Mouse (Mus musculus) midbrain, embryonic 11.5 days (tissue): ENCODE results near the gene Ccdc163. TPM values are rescaled to one million over a fixed set of nuclear protein-coding genes. Genes with fewer than 3 reads are reported as not detected.

Experiments used
- ATAC-seq: fragments of 200-750 bp; cut with Nextera tagmentation; 2 replicates; pipeline ENCODE4 v1.8.0; 2017; ENCODE audit warnings: moderate TSS enrichment, moderate library complexity; ENCODE audit not compliant: low FRiP score
- DNase-seq: peaks from one replicate; pipeline ENCODE4 v3.0.0; 2015; ENCODE audit warnings: low spot score; ENCODE audit errors: missing footprints
- H3K27ac ChIP-seq: fragments of 300-500 bp; sonication (generic); 2 replicates; pipeline ENCODE4 v1.5.1; 2014; ENCODE audit warnings: low read depth, low read length
- H3K27me3 ChIP-seq: fragments of 300-500 bp; sonication (generic); 2 replicates; pipeline ENCODE4 v1.6.1; 2014; ENCODE audit warnings: mild to moderate bottlenecking, low read length, moderate library complexity, mixed read lengths; ENCODE audit not compliant: control insufficient read depth, insufficient read depth
- H3K36me3 ChIP-seq: fragments of 300-500 bp; sonication (generic); 2 replicates; pipeline ENCODE4 v1.6.1; 2014; ENCODE audit warnings: mild to moderate bottlenecking, low read length, moderate library complexity, mixed read lengths; ENCODE audit not compliant: control insufficient read depth, insufficient read depth
- H3K4me1 ChIP-seq: fragments of 300-500 bp; sonication (generic); 2 replicates; pipeline ENCODE4 v1.6.1; 2014; ENCODE audit warnings: low read length; ENCODE audit not compliant: control insufficient read depth, insufficient read depth
- H3K4me2 ChIP-seq: fragments of 300-500 bp; sonication (generic); 2 replicates; pipeline ENCODE4 v1.6.1; 2014; ENCODE audit warnings: mild to moderate bottlenecking, moderate library complexity
- H3K4me3 ChIP-seq: fragments of 300-500 bp; sonication (generic); 2 replicates; pipeline ENCODE4 v1.5.1; 2014; ENCODE audit warnings: low read depth, low read length
- H3K9ac ChIP-seq: fragments of 300-500 bp; sonication (generic); 2 replicates; pipeline ENCODE4 v1.6.1; 2014; ENCODE audit warnings: low read length
- H3K9me3 ChIP-seq: fragments of 300-500 bp; sonication (generic); 2 replicates; pipeline ENCODE4 v1.6.1; 2016; ENCODE audit warnings: low read length; ENCODE audit not compliant: control insufficient read depth
- WGBS: fragments of 180-500 bp; shearing (Covaris S2); extraction: QIAGEN DNeasy Blood & Tissue Kit; methylation state at CpG from one replicate; pipeline ENCODE4 v1.1.7; 2014; 5-methylcytosine and 5-hydroxymethylcytosine counted together
- polyA plus RNA-seq: library from polyadenylated mRNA; unstranded; fragments of >200 nt; fragmentation: Nextera tagmentation; extraction: Ambion mirVana; gene quantifications from 2 replicates; pipeline ENCODE4 v1.2.1, GENCODE M21; 2014

Ccdc163 gene
- polyA plus RNA-seq, 1 experiment from 2014 or later = 34.3 TPM

DNA sequence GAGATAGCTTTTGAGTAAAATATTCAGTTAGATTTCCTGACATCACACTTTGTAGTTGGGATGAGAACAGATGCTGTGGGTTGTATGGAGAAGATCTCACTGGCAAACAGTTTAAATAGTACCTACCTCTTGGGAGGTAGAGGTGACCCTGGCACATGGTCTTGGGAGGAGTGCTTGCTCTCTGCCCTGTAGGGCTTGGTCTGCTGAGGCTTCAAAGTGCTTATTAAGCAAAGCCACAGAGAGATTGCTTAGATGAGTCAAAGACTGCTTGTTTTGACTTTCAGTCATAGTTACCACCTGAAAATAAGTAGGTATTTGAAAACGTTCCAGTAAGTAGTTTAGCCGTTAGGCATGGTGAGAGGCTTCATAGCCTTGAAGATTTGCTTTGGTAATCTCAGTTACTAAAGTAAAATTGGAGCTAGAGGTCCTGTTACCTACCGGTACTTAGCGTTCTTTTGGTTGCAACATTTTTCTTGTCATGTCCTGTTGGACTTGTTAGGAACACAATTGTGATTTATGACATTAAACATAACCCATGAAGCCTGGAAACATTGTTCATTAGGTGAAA, 18.9 kb upstream of the Ccdc163 start:
- Histone ChIP-seq H3K9ac (no peak overlapping the region), H3K27ac (no peak overlapping the region), H3K36me3 (peaks cover 20% of the 10 kb centered on the region; the same call in 1 of the 2 replicates), H3K4me3 (no peak overlapping the region), H3K4me2 (no peak overlapping the region), H3K27me3 (no peaks in the 10 kb centered on the region), H3K9me3 (no peaks in the 10 kb centered on the region), H3K4me1 (peaks cover 10% of the 10 kb centered on the region)
- 92% methylated on average over 4 of the region's 4 CpGs for WGBS
- peak; percentile 35 for DNase-seq
- no peak for ATAC-seq

DNA sequence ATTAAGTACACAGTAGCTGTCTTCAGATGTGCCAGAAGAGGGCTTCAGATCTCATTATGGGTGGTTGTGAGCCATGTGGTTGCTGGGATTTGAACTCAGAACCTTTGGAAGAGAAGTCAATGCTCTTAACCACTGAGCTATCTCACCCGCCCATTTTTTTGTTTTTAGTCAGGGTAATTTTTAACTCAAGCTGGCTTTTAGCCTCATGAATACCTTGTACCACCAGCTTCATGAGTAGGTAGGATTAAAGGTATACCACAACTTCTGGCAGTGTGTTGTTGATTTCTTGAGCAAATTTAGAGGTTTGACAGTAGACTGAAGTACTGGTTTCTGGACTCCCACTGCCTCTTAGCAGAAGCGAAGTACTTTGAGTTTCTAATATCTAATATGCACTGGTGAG, 16.2 kb upstream of the Ccdc163 start:
- Histone ChIP-seq H3K36me3 (peaks cover 22% of the 10 kb centered on the region), H3K27ac (no peak overlapping the region), H3K9me3 (no peaks in the 10 kb centered on the region), H3K4me1 (peaks cover under 1% of the 10 kb centered on the region; the same call in 1 of the 2 replicates), H3K4me3 (no peak overlapping the region), H3K4me2 (no peak overlapping the region), H3K27me3 (no peaks in the 10 kb centered on the region), H3K9ac (no peak overlapping the region)
- WGBS = 89% methylated on average over 2 of the region's 2 CpGs
- DNase-seq = peak; percentile 64
- ATAC-seq = no peak

DNA sequence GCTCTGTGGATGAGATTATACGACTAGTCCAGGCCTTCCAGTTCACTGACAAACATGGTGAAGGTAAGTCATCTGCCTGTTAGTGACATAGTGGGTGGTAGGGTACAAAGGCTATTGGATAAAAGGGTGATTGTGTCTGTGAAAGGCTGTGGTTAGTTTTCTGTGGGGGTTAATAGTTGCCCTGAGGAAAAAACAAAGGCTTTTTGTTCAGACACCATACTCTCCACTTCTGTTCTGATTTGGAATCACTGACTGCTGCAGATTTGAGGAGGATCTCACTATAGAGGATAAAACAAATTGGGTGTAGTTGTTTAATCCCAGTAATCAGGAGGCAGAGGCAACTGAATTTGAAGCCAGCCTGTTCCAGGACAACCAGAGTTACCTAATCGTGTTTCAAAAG, 14.5 kb upstream of the Ccdc163 start:
- DNase-seq (peak; percentile 47), ATAC-seq (no peak)
- no peaks in the 10 kb centered on the region for H3K9me3 ChIP-seq
- no peak overlapping the region for H3K4me2 ChIP-seq
- no peak overlapping the region for H3K9ac ChIP-seq
- H3K4me1 ChIP-seq = no peaks in the 10 kb centered on the region
- no peaks in the 10 kb centered on the region for H3K27me3 ChIP-seq
- H3K27ac ChIP-seq = no peak overlapping the region
- H3K36me3 ChIP-seq = peaks cover 22% of the 10 kb centered on the region
- H3K4me3 ChIP-seq = no peak overlapping the region
- WGBS = 87% methylated on average over 2 of the region's 2 CpGs

DNA sequence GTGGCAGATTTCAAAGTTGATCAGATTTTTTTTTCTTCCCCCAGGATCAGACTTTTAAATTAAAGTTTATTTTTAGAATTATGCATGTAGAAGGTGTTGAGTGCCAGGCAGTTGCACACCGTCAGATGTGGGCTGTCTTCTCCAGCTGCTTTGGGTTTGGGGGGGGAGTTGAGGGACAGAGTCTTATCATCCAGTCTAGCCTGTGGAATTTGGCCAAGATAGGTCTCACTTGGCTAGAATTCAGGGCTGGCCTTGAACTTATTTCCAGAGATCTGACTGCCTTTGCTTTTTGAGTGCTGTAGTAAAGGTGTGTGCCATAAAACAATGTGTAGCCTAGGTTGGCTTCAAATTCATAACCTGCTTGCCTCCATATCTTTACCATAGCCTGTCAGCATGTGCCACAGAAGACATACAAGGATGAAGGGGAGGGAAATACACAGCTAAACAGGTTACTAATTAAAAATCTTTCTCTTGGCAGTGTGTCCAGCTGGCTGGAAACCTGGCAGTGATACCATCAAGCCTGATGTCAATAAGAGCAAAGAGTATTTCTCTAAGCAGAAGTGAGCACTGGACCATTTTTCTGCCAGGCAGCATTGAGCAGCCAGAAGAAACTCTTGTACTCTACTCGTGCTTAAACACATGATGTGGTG, 9.5 kb upstream of the Ccdc163 start:
- peak; percentile 61 for DNase-seq
- ATAC-seq = no peak
- H3K9ac ChIP-seq = no peak overlapping the region
- no peaks in the 10 kb centered on the region for H3K4me1 ChIP-seq
- H3K27ac ChIP-seq = no peak overlapping the region
- peaks cover 9% of the 10 kb centered on the region for H3K36me3 ChIP-seq
- H3K27me3 ChIP-seq = no peaks in the 10 kb centered on the region
- no peaks in the 10 kb centered on the region for H3K9me3 ChIP-seq
- 86% methylated on average over 2 of the region's 2 CpGs for WGBS
- H3K4me2 ChIP-seq = no peak overlapping the region
- no peak overlapping the region for H3K4me3 ChIP-seq

DNA sequence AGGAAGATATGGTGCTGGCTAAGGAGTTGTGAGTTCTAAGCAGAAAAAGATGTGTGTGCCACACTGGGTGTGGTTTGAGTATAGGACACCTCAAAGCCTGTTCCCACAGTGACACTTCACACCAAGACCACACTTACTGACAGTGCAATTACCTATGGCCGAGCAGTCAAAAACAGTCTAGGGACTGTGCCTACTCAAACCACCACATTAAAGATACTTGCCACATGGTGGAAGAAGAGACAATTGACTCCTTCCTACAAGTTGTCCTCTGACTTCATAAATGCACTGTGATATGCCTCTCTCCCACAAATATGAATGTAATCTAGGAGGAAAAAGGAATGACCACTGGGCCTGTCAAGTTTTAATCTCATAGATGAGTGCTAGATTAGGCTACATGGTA, 7.3 kb upstream of the Ccdc163 start:
- H3K4me1 ChIP-seq = no peaks in the 10 kb centered on the region
- H3K27ac ChIP-seq = no peak overlapping the region
- no peaks in the 10 kb centered on the region for H3K27me3 ChIP-seq
- no peak overlapping the region for H3K9ac ChIP-seq
- peaks cover 5% of the 10 kb centered on the region; the same call in 1 of the 2 replicates for H3K36me3 ChIP-seq
- DNase-seq (peak; percentile 66), ATAC-seq (no peak)
- H3K4me3 ChIP-seq = no peak overlapping the region
- H3K9me3 ChIP-seq = no peaks in the 10 kb centered on the region
- no peak overlapping the region for H3K4me2 ChIP-seq
- WGBS = 88% methylated on average over 1 of the region's 1 CpGs

DNA sequence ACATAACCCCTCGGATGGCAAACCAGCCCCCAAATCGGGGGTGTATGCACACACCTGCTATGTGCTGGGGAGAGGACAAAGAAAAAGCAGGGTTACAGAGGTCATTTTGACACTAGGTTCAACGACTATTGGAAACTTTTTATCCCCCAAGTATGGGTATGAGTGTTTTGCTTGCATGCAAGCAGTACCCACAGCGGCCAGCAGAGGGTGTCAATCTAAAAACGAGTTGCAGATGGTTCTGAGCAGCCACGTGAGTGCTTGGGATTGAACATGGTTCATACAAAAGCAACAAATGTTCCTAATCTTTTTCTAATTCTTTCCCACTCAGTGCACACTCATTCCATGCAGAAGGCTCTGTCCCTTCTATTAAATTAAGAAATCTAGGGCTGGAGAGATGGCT, 4.5 kb upstream of the Ccdc163 start:
- ATAC-seq = no peak
- peaks cover 3% of the 10 kb centered on the region; the same call in 1 of the 2 replicates for H3K36me3 ChIP-seq
- WGBS = 39% methylated on average over 6 of the region's 6 CpGs

DNA sequence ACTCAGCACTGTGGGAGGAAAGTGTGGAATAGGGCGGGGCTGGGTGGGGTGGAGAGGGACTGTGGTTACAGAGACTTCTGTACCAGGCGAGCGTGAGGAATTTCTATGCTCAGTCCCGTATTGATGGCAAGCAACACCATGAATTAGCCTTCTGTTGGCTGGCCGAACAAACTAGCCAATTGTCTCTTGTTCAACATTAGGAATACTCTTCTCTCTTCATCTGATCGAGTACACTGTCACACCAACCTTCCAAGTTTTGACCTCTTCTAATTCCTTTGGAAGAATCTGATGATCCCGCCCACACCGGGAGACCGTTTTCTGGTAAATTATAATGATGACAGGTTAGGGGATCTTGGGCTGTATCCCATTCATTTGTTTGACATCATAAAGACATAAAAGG, 643 bp upstream of the Ccdc163 start:
- Histone ChIP-seq H3K4me2 (peak overlapping the region; percentile 61), H3K9me3 (no peaks in the 10 kb centered on the region), H3K36me3 (no peaks in the 10 kb centered on the region), H3K9ac (peak overlapping the region; percentile 56), H3K4me3 (peak overlapping the region; percentile 40), H3K27ac (no peak overlapping the region), H3K27me3 (no peaks in the 10 kb centered on the region), H3K4me1 (peaks cover 8% of the 10 kb centered on the region)
- DNase-seq = peak; percentile 87
- ATAC-seq = no peak
- WGBS = 22% methylated on average over 9 of the region's 9 CpGs

More for the DNA sequence above, 4.5 kb upstream of the Ccdc163 start:
- Histone ChIP-seq H3K9ac (no peak overlapping the region), H3K4me3 (no peak overlapping the region), H3K4me2 (no peak overlapping the region), H3K9me3 (no peaks in the 10 kb centered on the region), H3K4me1 (peaks cover 3% of the 10 kb centered on the region; the same call in 1 of the 2 replicates), H3K27ac (no peak overlapping the region), H3K27me3 (no peaks in the 10 kb centered on the region)
- peak; percentile 97 for DNase-seq

DNA sequence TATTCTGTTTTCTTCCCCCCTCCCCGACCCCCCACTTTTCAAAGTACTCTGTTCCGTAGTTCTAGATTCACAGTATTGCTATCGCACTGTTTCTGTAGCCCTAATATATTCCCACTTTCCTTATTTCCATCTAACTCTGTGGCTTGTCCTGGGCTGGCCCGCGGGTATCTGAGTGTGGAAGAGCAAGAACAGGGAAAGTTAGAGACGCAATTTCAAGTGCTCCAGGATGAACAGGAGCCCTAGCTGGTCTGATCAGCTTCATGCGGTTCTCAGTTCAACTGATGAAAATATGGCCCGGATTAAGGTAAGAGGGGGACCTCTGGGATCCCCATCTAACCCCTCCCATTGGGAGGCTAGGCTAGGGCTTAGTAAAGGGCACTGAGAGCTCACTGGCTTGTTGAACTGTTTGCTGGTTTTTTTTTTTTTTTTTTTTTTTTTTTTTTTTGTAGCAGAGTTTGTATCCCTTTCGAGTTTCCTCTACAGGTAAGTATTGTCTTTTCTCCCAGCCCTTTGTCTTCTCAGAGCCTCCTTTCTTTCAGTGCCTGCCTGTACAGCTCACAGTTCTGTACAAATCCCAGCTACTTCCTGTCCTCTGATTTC, 582 bp downstream of the Ccdc163 start:
- WGBS = 5% methylated on average over 9 of the region's 9 CpGs
- ATAC-seq = peak; percentile 3; the same call in 1 of the 2 replicates
- DNase-seq = no peak
- H3K4me3 ChIP-seq = peak overlapping the region; percentile 40
- peak overlapping the region; percentile 76 for H3K9ac ChIP-seq
- peak overlapping the region; percentile 85 for H3K4me2 ChIP-seq
- H3K4me1 ChIP-seq = peaks cover 8% of the 10 kb centered on the region
- H3K36me3 ChIP-seq = no peaks in the 10 kb centered on the region
- no peak overlapping the region for H3K27ac ChIP-seq
- no peaks in the 10 kb centered on the region for H3K9me3 ChIP-seq
- H3K27me3 ChIP-seq = no peaks in the 10 kb centered on the region

DNA sequence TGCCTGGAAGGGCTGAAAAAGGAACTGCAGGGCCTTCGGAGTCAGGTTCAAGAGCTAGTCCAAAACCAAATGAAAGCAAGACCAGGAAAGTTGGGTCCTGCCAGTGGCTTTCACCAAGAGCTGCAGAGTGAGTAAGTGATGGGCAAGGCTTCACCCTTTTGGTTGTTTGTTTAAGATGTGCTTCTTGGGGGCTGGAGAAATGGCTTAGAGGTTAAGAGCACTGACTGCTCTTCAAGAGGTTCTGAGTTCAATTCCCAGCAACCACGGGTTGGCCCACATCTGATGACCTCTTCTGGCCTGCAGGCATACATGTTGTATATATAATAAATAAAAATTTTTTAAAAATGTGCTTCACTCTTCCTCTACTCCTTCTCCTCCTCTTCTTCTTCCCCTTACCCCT, 1.8 kb downstream of the Ccdc163 start:
- 95% methylated on average over 2 of the region's 2 CpGs for WGBS

More for the DNA sequence above, 1.8 kb downstream of the Ccdc163 start:
- no peaks in the 10 kb centered on the region for H3K9me3 ChIP-seq
- no peaks in the 10 kb centered on the region; the same call in 1 of the 2 replicates for H3K36me3 ChIP-seq
- H3K27ac ChIP-seq = no peak overlapping the region
- H3K27me3 ChIP-seq = no peaks in the 10 kb centered on the region
- H3K9ac ChIP-seq = no peak overlapping the region
- DNase-seq (peak; percentile 41), ATAC-seq (no peak)
- H3K4me3 ChIP-seq = no peak overlapping the region
- H3K4me2 ChIP-seq = no peak overlapping the region
- peaks cover 8% of the 10 kb centered on the region for H3K4me1 ChIP-seq
